Mouse (Mus musculus): ENCODE measurements at regions not wholly inside any gene's neighbourhood (a gene's known extent, or its start where the extent isn't known, plus 50 kb on each side); places are given as distances from the start of the nearest gene placed in this dataset.

GRCm38 (mm10) chr4:71351880-71352279 is 405.9 kb downstream of the Gm11232 start:
- TF ChIP-seq MEF2A (IDR thresholded peaks at IDR 0.05; ENCODE audit: extremely low read depth, insufficient replicate concordance, low read depth, low read length, poor library complexity, severe bottlenecking) = no peak
- no peaks in the 10 kb centered on the region for H3K4me1 ChIP-seq (ENCODE audit: control insufficient read depth in 1 of 2, insufficient read depth in 2 of 2, low read length in 2 of 2)
- DNase-seq (ENCODE audit: low read depth, low spot score) = no peak
- H3K79me2 ChIP-seq (ENCODE audit: control insufficient read depth, insufficient read depth, low read length, poor library complexity) = no peaks in the 10 kb centered on the region
- H3K36me3 ChIP-seq (ENCODE audit: control insufficient read depth in 1 of 2, insufficient read depth in 2 of 2, low read length in 2 of 2) = no peaks in the 10 kb centered on the region
- no peaks in the 10 kb centered on the region for H3K9me3 ChIP-seq (replicated peaks; ENCODE audit: insufficient read depth, low read length)
- H3K9ac ChIP-seq (ENCODE audit: control insufficient read depth, low read depth, low read length, poor library complexity, severe bottlenecking) = no peak overlapping the region
- no peaks in the 10 kb centered on the region for H3K27me3 ChIP-seq (ENCODE audit: control insufficient read depth in 1 of 2, insufficient read depth in 2 of 2, low read length in 2 of 2)
- no peak overlapping the region for H3K27ac ChIP-seq (ENCODE audit: control insufficient read depth, low read depth, low read length)
- no peak overlapping the region for H3K4me3 ChIP-seq (ENCODE audit: control insufficient read depth in 1 of 2, insufficient read depth in 1 of 2, low read depth in 2 of 2, low read length in 2 of 2)

GRCm38 (mm10) chr4:71343068-71343467 is 414.7 kb downstream of the Gm11232 start:
- Histone ChIP-seq H3K36me3 (ENCODE audit: control insufficient read depth in 1 of 2, insufficient read depth in 2 of 2, low read length in 2 of 2) (no peaks in the 10 kb centered on the region), H3K79me2 (ENCODE audit: control insufficient read depth, insufficient read depth, low read length, poor library complexity) (no peaks in the 10 kb centered on the region), H3K4me3 (ENCODE audit: control insufficient read depth in 1 of 2, insufficient read depth in 1 of 2, low read depth in 2 of 2, low read length in 2 of 2) (no peak overlapping the region), H3K9me3 (replicated peaks; ENCODE audit: insufficient read depth, low read length) (no peaks in the 10 kb centered on the region), H3K27ac (ENCODE audit: control insufficient read depth, low read depth, low read length) (no peak overlapping the region), H3K4me1 (ENCODE audit: control insufficient read depth in 1 of 2, insufficient read depth in 2 of 2, low read length in 2 of 2) (no peaks in the 10 kb centered on the region), H3K27me3 (ENCODE audit: control insufficient read depth in 1 of 2, insufficient read depth in 2 of 2, low read length in 2 of 2) (no peaks in the 10 kb centered on the region), H3K9ac (ENCODE audit: control insufficient read depth, low read depth, low read length, poor library complexity, severe bottlenecking) (no peak overlapping the region)
- no peak for DNase-seq (ENCODE audit: low read depth, low spot score)
- no peak for TF ChIP-seq EP300 (IDR thresholded peaks at IDR 0.05; ENCODE audit: low read depth in 1 of 2, low read length in 2 of 2)

- no peak overlapping the region for H3K27ac ChIP-seq (ENCODE audit: control insufficient read depth, low read depth, low read length)
- H3K79me2 ChIP-seq (ENCODE audit: control insufficient read depth, insufficient read depth, low read length, poor library complexity) = no peaks in the 10 kb centered on the region
- no peak overlapping the region for H3K9ac ChIP-seq (ENCODE audit: control insufficient read depth, low read depth, low read length, poor library complexity, severe bottlenecking)
- H3K9me3 ChIP-seq (replicated peaks; ENCODE audit: insufficient read depth, low read length) = no peaks in the 10 kb centered on the region
- no peak overlapping the region for H3K4me3 ChIP-seq (ENCODE audit: control insufficient read depth in 1 of 2, insufficient read depth in 1 of 2, low read depth in 2 of 2, low read length in 2 of 2)
- TF ChIP-seq POLR2AphosphoS5 (IDR thresholded peaks at IDR 0.05; ENCODE audit: borderline replicate concordance, low read depth, low read length) = no peak
- no peak for TF ChIP-seq CHD2 (IDR thresholded peaks at IDR 0.05; ENCODE audit: low read length)
- no peak for TF ChIP-seq ZNF384 (IDR thresholded peaks at IDR 0.05; ENCODE audit: low read depth, low read length)
- H3K36me3 ChIP-seq (ENCODE audit: control insufficient read depth in 1 of 2, insufficient read depth in 2 of 2, low read length in 2 of 2) = no peaks in the 10 kb centered on the region
- no peak for DNase-seq (ENCODE audit: low read depth, low spot score)
- no peaks in the 10 kb centered on the region for H3K27me3 ChIP-seq (ENCODE audit: control insufficient read depth in 1 of 2, insufficient read depth in 2 of 2, low read length in 2 of 2)
- no peaks in the 10 kb centered on the region for H3K4me1 ChIP-seq (ENCODE audit: control insufficient read depth in 1 of 2, insufficient read depth in 2 of 2, low read length in 2 of 2)
These were observed 419.2 kb downstream of the Gm11232 start for GRCm38 (mm10) chr4:71338582-71338981.

- no peak for TF ChIP-seq CTCF (IDR thresholded peaks at IDR 0.05 in 2 of 3, conservative IDR thresholded peaks at IDR 0.05 in 1 of 3; ENCODE audit: control insufficient read depth in 1 of 3, insufficient read depth in 1 of 3, low read depth in 2 of 3, low read length in 3 of 3, poor library complexity in 1 of 3, severe bottlenecking in 1 of 3)
- TF ChIP-seq JUND (IDR thresholded peaks at IDR 0.05; ENCODE audit: low read depth, low read length) = no peak
- TF ChIP-seq RCOR1 (IDR thresholded peaks at IDR 0.05; ENCODE audit: low read depth, low read length) = no peak
- no peak for TF ChIP-seq SIN3A (IDR thresholded peaks at IDR 0.05; ENCODE audit: low read length)
- TF ChIP-seq POLR2AphosphoS2 (IDR thresholded peaks at IDR 0.05; ENCODE audit: low read length) = no peak
- no peak for TF ChIP-seq HCFC1 (IDR thresholded peaks at IDR 0.05; ENCODE audit: low read depth, low read length)
- TF ChIP-seq EP300 (IDR thresholded peaks at IDR 0.05; ENCODE audit: low read depth in 1 of 2, low read length in 2 of 2) = no peak
- TF ChIP-seq TAL1 (IDR thresholded peaks at IDR 0.05; ENCODE audit: low read length) = no peak
- no peak for TF ChIP-seq SMC3 (IDR thresholded peaks at IDR 0.05; ENCODE audit: low read depth, low read length)
These were observed 425.1 kb downstream of the Gm11232 start for GRCm38 (mm10) chr4:71332672-71333071.

More at GRCm38 (mm10) chr4:71332672-71333071, 425.1 kb downstream of the Gm11232 start:
- Histone ChIP-seq H3K4me1 (ENCODE audit: control insufficient read depth in 1 of 2, insufficient read depth in 2 of 2, low read length in 2 of 2) (no peaks in the 10 kb centered on the region), H3K36me3 (ENCODE audit: control insufficient read depth in 1 of 2, insufficient read depth in 2 of 2, low read length in 2 of 2) (no peaks in the 10 kb centered on the region), H3K9ac (ENCODE audit: control insufficient read depth, low read depth, low read length, poor library complexity, severe bottlenecking) (no peak overlapping the region), H3K9me3 (replicated peaks; ENCODE audit: insufficient read depth, low read length) (no peaks in the 10 kb centered on the region), H3K4me3 (ENCODE audit: control insufficient read depth in 1 of 2, insufficient read depth in 1 of 2, low read depth in 2 of 2, low read length in 2 of 2) (no peak overlapping the region), H3K79me2 (ENCODE audit: control insufficient read depth, insufficient read depth, low read length, poor library complexity) (no peaks in the 10 kb centered on the region), H3K27me3 (ENCODE audit: control insufficient read depth in 1 of 2, insufficient read depth in 2 of 2, low read length in 2 of 2) (no peaks in the 10 kb centered on the region), H3K27ac (ENCODE audit: control insufficient read depth, low read depth, low read length) (no peak overlapping the region)
- no peak for DNase-seq (ENCODE audit: low read depth, low spot score)

All from MEL (cell line).